Mouse (Mus musculus) embryonic facial prominence, embryonic 13.5 days (tissue): ENCODE measurements around the gene Lrrc61. TPM values are rescaled to one million over a fixed set of nuclear protein-coding genes. Genes with fewer than 3 reads are reported as not detected.

Experiments used
- ATAC-seq: fragments of 200-750 bp; cut with Nextera tagmentation; 2 replicates; pipeline ENCODE4 v1.8.0; 2017; ENCODE audit warnings: low read depth; ENCODE audit not compliant: insufficient number of reproducible peaks, insufficient read depth, low FRiP score, low TSS enrichment
- H3K27ac ChIP-seq: fragments of 300-500 bp; sonication (generic); 2 replicates; pipeline ENCODE4 v1.5.1; 2015; ENCODE audit warnings: moderate library complexity, mild to moderate bottlenecking, inconsistent platforms
- H3K27me3 ChIP-seq: fragments of 300-500 bp; sonication (generic); 2 replicates; pipeline ENCODE4 v1.6.1; 2015; ENCODE audit warnings: mild to moderate bottlenecking, inconsistent platforms
- H3K36me3 ChIP-seq: fragments of 300-500 bp; sonication (generic); 2 replicates; pipeline ENCODE4 v1.6.1; 2015; ENCODE audit warnings: mild to moderate bottlenecking, inconsistent platforms
- H3K4me1 ChIP-seq: fragments of 300-500 bp; sonication (generic); 2 replicates; pipeline ENCODE4 v1.6.1; 2015; ENCODE audit warnings: inconsistent platforms
- H3K4me2 ChIP-seq: fragments of 300-500 bp; sonication (generic); 2 replicates; pipeline ENCODE4 v1.6.1; 2015; ENCODE audit warnings: moderate library complexity, mild to moderate bottlenecking, inconsistent platforms
- H3K4me3 ChIP-seq: fragments of 300-500 bp; sonication (generic); 2 replicates; pipeline ENCODE4 v1.5.1; 2015; ENCODE audit warnings: mild to moderate bottlenecking, inconsistent platforms
- H3K9ac ChIP-seq: fragments of 300-500 bp; sonication (generic); 2 replicates; pipeline ENCODE4 v1.6.1; 2015; ENCODE audit warnings: mild to moderate bottlenecking, inconsistent platforms
- H3K9me3 ChIP-seq: fragments of 300-500 bp; sonication (generic); 2 replicates; pipeline ENCODE4 v1.6.1; 2016; ENCODE audit warnings: inconsistent platforms
- WGBS: fragments of 180-500 bp; shearing (Covaris S2); methylation state at CpG from one replicate; pipeline ENCODE4 v1.1.7; 2015; ENCODE audit warnings: mixed read lengths; 5-methylcytosine and 5-hydroxymethylcytosine counted together
- polyA plus RNA-seq: library from polyadenylated mRNA; unstranded; fragments of >200 nt; fragmentation: Nextera tagmentation; extraction: Ambion mirVana; gene quantifications from 2 replicates; pipeline ENCODE4 v1.2.1, GENCODE M21; 2015

Lrrc61 gene
- polyA plus RNA-seq, 1 experiment from 2014 or later: 10.8 TPM

DNA sequence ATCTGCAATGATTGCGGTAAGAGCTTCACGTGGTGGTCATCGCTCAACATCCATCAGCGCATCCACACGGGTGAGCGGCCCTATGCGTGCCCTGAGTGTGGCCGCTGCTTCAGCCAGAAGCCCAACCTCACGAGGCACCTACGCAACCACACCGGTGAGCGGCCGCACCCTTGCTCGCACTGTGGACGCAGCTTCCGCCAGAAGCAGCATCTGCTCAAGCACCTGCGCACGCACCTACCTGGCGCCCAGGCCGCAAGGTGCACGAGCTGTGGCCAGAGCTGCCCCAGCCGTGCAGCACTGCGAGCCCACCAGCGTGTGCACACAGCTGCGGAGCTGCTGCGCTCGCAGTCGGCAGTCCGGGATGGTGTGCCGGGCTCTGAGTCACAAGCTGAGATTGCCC, 65.4 kb downstream of the Lrrc61 start:
- no peak overlapping the region for H3K4me2 ChIP-seq
- H3K9ac ChIP-seq: no peak overlapping the region
- H3K36me3 ChIP-seq: peaks cover 47% of the 10 kb centered on the region
- no peak for ATAC-seq
- WGBS: 94% methylated on average over 30 of the region's 30 CpGs
- no peak overlapping the region for H3K4me3 ChIP-seq
- H3K27ac ChIP-seq: no peak overlapping the region
- H3K27me3 ChIP-seq: peaks cover 1% of the 10 kb centered on the region; the same call in 1 of the 2 replicates
- H3K4me1 ChIP-seq: no peaks in the 10 kb centered on the region
- no peaks in the 10 kb centered on the region for H3K9me3 ChIP-seq

Other genes starting within 250 kb of the Lrrc61 start
- gene Krba1, start 159.2 kb upstream of the Lrrc61 start, polyA plus RNA-seq: 25.8 and 28.0 TPM in 2 replicates
- gene Zfp467, start 109.0 kb upstream of the Lrrc61 start, polyA plus RNA-seq: 30.2 and 31.6 TPM in 2 replicates
- 0.25 and 0.46 TPM in 2 replicates for gene Sspo, start 106.6 kb upstream of the Lrrc61 start, polyA plus RNA-seq
- 13.4 and 13.9 TPM in 2 replicates for gene Atp6v0e2, start 17.2 kb upstream of the Lrrc61 start, polyA plus RNA-seq
- gene Rarres2, start 18.0 kb downstream of the Lrrc61 start, polyA plus RNA-seq: 4.5 and 5.5 TPM in 2 replicates
- gene Gm45021, start 34.8 kb downstream of the Lrrc61 start, polyA plus RNA-seq: not detected in 2 replicates
- gene Repin1, start 39.1 kb downstream of the Lrrc61 start, polyA plus RNA-seq: 23.0 and 24.2 TPM in 2 replicates
- gene Gm44965, start 39.1 kb downstream of the Lrrc61 start, polyA plus RNA-seq: 1.2 TPM in 1 of 2 replicates, not detected in the other
- gene Zfp775, start 47.3 kb downstream of the Lrrc61 start, polyA plus RNA-seq: 5.4 and 9.8 TPM in 2 replicates
- 1.3 and 1.5 TPM in 2 replicates for gene AI854703, start 72.0 kb downstream of the Lrrc61 start, polyA plus RNA-seq
- 0.46 and 0.98 TPM in 2 replicates for gene Gimap8, start 92.4 kb downstream of the Lrrc61 start, polyA plus RNA-seq
- 13.6 and 17.1 TPM in 2 replicates for gene Gimap9, start 121.3 kb downstream of the Lrrc61 start, polyA plus RNA-seq
- 10.9 and 11.4 TPM in 2 replicates for gene Gimap4, start 129.8 kb downstream of the Lrrc61 start, polyA plus RNA-seq
- 15.5 and 20.3 TPM in 2 replicates for gene Gimap6, start 153.4 kb downstream of the Lrrc61 start, polyA plus RNA-seq
- 1.4 and 1.6 TPM in 2 replicates for gene Gm28053, start 163.8 kb downstream of the Lrrc61 start, polyA plus RNA-seq
- gene Gimap7, start 163.8 kb downstream of the Lrrc61 start, polyA plus RNA-seq: not detected in 2 replicates
- gene Gimap1, start 184.3 kb downstream of the Lrrc61 start, polyA plus RNA-seq: 8.0 and 9.0 TPM in 2 replicates
- 2.3 and 3.8 TPM in 2 replicates for gene Gimap5, start 191.4 kb downstream of the Lrrc61 start, polyA plus RNA-seq
- gene Gimap3, start 216.1 kb downstream of the Lrrc61 start, polyA plus RNA-seq: not detected in 2 replicates